Mouse (Mus musculus) activated CD4-positive, CD25-positive, alpha-beta regulatory T cell (primary cell): ENCODE data around the gene Fam81b. TPM values are rescaled to one million over a fixed set of nuclear protein-coding genes. Genes with fewer than 3 reads are reported as not detected.

Experiments used
- polyA plus RNA-seq, 2 experiments: library from polyadenylated mRNA; unstranded; fragments of 100-300 nt; shearing (Covaris generic); gene quantifications; one replicate each; pipeline ENCODE4 v1.2.1; 2017

The Fam81b gene
- not detected for polyA plus RNA-seq

GRCm38 (mm10) chr13:76304637-76305122, at the start of gene Fam81b:
Fam81b (minus strand) TSS chr13:76305072.

Other genes with a start within 250 kb of the Fam81b start
- under 1 TPM in 1 of 2 experiments, not detected in 1; 0.21 TPM for gene Gpr150, start 248.1 kb downstream of the Fam81b start, polyA plus RNA-seq
- 1 to 10 TPM; 3.3 to 5.3 TPM for gene Arsk, start 206.4 kb downstream of the Fam81b start, polyA plus RNA-seq
- gene Ttc37, start 206.3 kb downstream of the Fam81b start, polyA plus RNA-seq: 10 to 100 TPM; 15.9 to 19.6 TPM
- gene Mctp1, start 79.5 kb upstream of the Fam81b start, polyA plus RNA-seq: 1 to 10 TPM; 2.8 to 7.8 TPM